Mouse (Mus musculus) heart, postnatal 36 days (tissue): Measurements from ENCODE around the gene Olfr692. TPM values are rescaled to one million over a fixed set of nuclear protein-coding genes. Genes with fewer than 3 reads are reported as not detected.

Source experiments
- DNase-seq, 2 experiments: peaks; one replicate each; pipeline ENCODE4 v3.0.0; 2021 to 2022
- intact Hi-C: fragments of 180-260 bp; cut with DNase I; formaldehyde crosslinking; loops from one replicate; pipeline ENCODE4 v1.15.1; 2025
- total RNA-seq, 2 experiments: library from RNA; stranded (reverse); gene quantifications; 2 replicates each; pipeline ENCODE4 v1.2.3; 2021

The Olfr692 gene
- total RNA-seq, 2 experiments from 2014 or later = not detected

DNA sequence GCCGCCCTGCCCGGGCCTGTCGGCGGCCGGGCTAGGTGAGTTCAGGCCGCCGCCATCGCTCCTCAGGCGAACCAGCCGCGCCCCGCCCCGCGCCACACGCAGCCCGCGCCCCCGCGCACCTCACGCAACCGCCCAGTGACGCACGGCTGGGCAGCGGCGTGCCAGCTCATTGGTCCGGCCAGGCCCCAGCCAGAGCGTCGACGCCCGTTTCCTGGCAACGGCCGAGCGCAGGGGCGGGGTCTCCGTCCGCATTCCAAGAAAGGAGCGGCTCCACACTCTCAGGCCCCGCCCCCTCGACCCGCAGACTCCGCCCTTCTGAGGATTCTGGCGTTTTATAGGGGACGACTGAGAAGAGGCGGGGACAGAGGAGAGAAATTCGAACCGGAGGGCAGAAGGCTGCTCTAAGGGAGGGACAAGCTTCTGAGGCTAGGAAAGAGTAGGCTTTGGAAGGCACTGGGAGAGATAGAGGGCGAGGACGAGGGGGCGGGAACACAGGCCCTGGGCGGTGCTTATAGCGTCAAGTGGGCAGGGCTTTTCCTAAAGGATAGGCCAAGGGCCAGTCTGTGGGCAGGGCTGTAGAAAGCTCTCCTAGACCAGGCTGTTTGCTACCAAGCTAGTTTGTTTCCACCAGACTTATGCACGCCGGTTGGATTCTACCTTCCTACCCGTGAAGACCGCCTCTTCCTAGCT, 32.0 kb downstream of the Olfr692 start, which contains the start of gene Fam160a2:
TSS of gene Fam160a2 (minus strand) at position 120 of the 690 bp plus-strand sequence.
- intact Hi-C loops = loop anchor here (5.0 to 10.0 kb wide), 3 partner anchors 173 to 415 kb away; partner anchors contain the start of genes Mrpl17 and Trim3
- peak; percentile 99 for DNase-seq

DNA sequence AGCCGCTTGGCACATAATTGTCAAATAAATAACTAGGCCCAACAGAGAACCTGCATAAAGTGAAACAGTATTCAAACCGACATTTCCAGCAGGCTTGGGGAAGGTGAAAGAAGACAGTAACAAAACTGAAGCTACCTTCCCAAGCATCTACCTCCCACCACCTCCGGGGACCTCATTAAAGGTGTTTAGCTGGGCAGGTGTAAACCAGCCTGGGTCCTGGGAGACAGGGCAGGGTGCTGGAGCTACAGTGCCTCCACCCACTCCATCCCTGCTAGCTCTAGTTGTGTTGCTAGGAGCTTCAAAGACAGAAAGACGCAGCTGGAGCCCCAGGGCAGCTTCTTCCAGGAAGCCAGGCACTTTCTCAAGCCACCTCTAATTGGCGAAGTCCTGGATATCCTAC, 36.2 kb downstream of the Olfr692 start, which contains the start of gene Cnga4:
TSS of gene Cnga4 (plus strand) at position 301 of the 400 bp plus-strand sequence.
- DNase-seq = no peak
- intact Hi-C loops = no loop called here

DNA sequence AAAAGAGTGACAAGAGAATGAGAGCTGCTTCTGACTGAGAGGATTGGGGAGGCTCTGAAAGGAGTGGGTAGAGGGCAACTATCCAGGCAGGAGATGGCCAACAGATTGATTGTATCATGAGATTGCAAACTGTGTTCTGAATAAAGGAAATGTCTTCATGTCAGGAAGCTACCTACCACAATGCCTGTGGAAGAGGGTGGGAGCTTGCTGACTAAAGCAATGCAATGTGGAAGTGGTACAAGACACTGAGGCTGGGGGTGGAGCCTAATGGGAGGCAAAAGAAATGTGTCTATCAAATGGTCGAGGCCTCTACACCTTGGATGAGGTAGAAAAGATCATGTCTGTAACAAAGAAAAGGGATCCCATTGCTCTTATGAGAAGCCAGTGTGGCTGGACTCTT, 38.3 kb downstream of the Olfr692 start:
- DNase-seq = no peak
- intact Hi-C loops = no loop called here

DNA sequence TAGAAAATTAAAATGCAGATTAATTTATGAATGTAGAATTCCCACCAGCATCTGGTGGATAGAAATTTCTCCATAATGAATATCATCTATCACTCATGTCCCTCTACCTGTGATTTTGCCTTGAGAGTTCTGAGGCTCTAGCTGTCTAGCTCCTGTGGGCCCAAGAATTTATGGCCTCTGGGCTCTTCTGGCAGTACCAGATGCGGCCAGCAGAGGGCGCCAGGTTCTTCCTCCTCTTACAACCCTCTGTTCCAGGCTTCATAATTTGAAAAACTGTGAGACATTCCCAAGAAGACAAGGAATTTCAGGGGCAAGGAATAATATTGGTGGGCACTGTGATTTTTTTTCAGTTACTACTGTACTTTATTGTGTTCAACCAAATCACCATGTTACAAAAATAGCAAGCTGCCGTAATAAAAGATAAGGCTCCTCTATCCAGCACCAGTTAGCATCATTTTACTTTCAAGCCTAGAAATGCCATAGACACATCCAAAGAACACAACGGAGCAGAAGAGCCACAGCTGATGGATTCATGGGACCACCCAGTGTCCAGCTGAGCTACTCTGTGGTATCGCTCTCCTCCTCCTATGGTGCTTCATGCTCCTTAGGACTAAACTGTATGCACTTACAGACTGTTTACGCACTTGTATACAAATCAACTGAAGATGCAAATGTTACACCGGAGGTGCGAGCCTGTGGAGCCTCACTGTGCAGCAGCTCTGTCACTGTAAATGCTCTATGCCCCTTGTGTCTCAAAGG, 44.0 kb downstream of the Olfr692 start:
- DNase-seq = peak; percentile 78 to 90
- intact Hi-C loops = loop anchor here (2.0 to 5.0 kb wide), 2 partner anchors 67 to 240 kb away; no protein-coding TSS in a partner anchor

DNA sequence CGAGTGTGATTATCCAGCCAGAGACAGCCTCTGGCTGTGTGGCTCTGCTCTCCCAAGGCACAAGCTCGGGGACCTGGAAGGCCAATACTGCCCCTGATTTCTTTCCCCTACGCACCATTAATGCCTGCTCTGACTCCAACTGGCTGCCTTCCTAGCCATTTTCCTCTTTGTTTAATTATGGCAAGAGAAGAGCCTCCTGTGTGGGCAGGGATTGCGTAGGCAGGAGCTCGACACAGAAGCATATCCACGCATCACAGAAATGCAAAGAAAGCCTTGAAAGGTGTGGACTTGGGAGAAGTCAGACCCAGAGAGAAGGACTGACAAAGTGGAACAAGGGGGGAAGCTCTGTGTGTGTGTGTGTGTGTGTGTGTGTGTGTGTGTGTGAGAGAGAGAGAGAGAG, 46.4 kb downstream of the Olfr692 start:
- intact Hi-C loops = loop anchor here (5.0 kb wide), 1 partner anchor 242 kb away; no protein-coding TSS in a partner anchor
- DNase-seq = no peak

DNA sequence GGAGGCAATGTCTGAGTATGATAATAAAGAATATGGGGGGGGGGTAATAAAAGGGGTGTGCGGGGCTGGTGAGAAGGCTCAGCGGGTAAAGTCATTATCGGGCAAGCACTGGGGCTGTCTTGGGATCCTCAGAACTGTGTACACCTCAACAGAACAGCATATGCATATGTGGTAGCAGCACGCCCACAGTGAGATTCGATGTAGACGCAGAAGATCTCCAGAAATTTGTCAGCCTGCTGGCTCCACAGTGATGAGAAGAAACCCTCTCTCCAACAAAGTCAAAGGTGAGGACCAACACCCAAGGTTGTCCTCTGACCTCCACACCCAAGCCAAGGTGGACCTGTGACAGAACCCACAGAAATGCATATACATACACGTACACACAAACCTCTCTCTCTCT, 48.5 kb downstream of the Olfr692 start:
- DNase-seq = no peak
- intact Hi-C loops = no loop called here

DNA sequence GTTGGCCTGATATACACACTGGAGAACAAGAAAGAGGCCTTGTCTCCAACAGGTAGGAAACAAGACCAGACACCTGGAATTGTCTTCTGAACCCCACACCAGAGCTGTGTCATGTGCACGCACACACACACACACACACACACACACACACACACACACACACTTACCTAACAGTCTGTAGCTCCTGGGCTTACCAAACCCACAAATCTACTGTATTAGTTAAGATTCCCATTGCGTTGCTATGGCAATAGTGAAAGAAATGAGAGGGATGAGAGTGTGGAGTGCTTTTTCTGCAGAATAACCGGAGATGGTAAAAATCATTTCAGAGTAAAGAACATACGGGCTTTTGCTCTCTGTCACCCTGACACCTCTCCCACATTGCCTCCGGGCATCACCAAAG, 50.1 kb downstream of the Olfr692 start:
- intact Hi-C loops = no loop called here
- no peak for DNase-seq

Other genes starting within 250 kb of the Olfr692 start
- not detected for gene Olfr683, start 221.2 kb upstream of the Olfr692 start, total RNA-seq
- gene Olfr684, start 204.6 kb upstream of the Olfr692 start, total RNA-seq = not detected
- gene Olfr685, start 182.2 kb upstream of the Olfr692 start, total RNA-seq = not detected
- gene Olfr686, start 160.7 kb upstream of the Olfr692 start, total RNA-seq = not detected
- not detected for gene Olfr688, start 80.1 kb upstream of the Olfr692 start, total RNA-seq
- not detected for gene Olfr689, start 57.1 kb upstream of the Olfr692 start, total RNA-seq
- not detected for gene Olfr690, start 34.1 kb upstream of the Olfr692 start, total RNA-seq
- gene Olfr691, start 26.0 kb upstream of the Olfr692 start, total RNA-seq = under 1 TPM in 1 of 2 experiments, not detected in 1; 0.11 TPM
- gene Gm5901, start 6.8 kb downstream of the Olfr692 start, total RNA-seq = not detected
- gene Fam160a2, start 31.8 kb downstream of the Olfr692 start, total RNA-seq = 10 to 100 TPM; 18.1 to 19.0 TPM
- not detected for gene Cnga4, start 36.3 kb downstream of the Olfr692 start, total RNA-seq
- not detected for gene Cckbr, start 57.5 kb downstream of the Olfr692 start, total RNA-seq
- 10 to 100 TPM; 19.9 to 22.4 TPM for gene Cavin3, start 114.1 kb downstream of the Olfr692 start, total RNA-seq
- 100 to 1,000 TPM; 156 to 163 TPM for gene Smpd1, start 186.1 kb downstream of the Olfr692 start, total RNA-seq
- gene Apbb1, start 213.4 kb downstream of the Olfr692 start, total RNA-seq = 100 to 1,000 TPM; 116 TPM
- not detected for gene Hpx, start 231.9 kb downstream of the Olfr692 start, total RNA-seq